Mouse (Mus musculus): Measurements from ENCODE around the gene Milr1.
"Not testable (repeated sequence)": the region's sequence is repeated elsewhere in the genome, so short reads cannot be mapped to it uniquely, and the experiment has no call there.

- TF ChIP-seq CTCF (IDR thresholded peaks at IDR 0.05; ENCODE audit: control insufficient read depth, insufficient read depth, insufficient read length); MAX (IDR thresholded peaks at IDR 0.05); CEBPB (IDR thresholded peaks at IDR 0.05; ENCODE audit: low read depth); USF1 (IDR thresholded peaks at IDR 0.05; ENCODE audit: low read depth); MYOG (IDR thresholded peaks at IDR 0.05; ENCODE audit: control insufficient read depth, extremely low read depth, insufficient read length); FOSL1 (IDR thresholded peaks at IDR 0.05; ENCODE audit: insufficient read depth, low read length, poor library complexity, severe bottlenecking): not testable (repeated sequence)
These were observed 1.4 kb upstream of the Milr1 start for GRCm38 (mm10) chr11:106749557-106750120.
